Mouse (Mus musculus) c-Kit-negative CD71-positive TER-119-positive erythroid progenitor cells, embryonic 14.5 days (primary cell): Measurements from ENCODE around the gene Chrm4.

Experiments
- DNase-seq: peaks from one replicate; pipeline ENCODE4 v3.0.0-alpha.2; 2013; ENCODE audit warnings: low read depth, low spot score

Gene Chrm4

GRCm38 (mm10) chr2:91922586-91923414, 4.2 kb upstream of the Chrm4 start:
- no peak for DNase-seq

- DNase-seq = no peak
These were observed 3.4 kb upstream of the Chrm4 start for GRCm38 (mm10) chr2:91923415-91924337.

- DNase-seq = no peak
These were observed 2.3 kb upstream of the Chrm4 start for GRCm38 (mm10) chr2:91924726-91925125.

GRCm38 (mm10) chr2:91925442-91925841, 1.6 kb upstream of the Chrm4 start:
- DNase-seq = no peak

GRCm38 (mm10) chr2:91927826-91928533, 931 bp downstream of the Chrm4 start:
- DNase-seq = peak; percentile 49

GRCm38 (mm10) chr2:91928534-91929350, 1.7 kb downstream of the Chrm4 start:
- DNase-seq = no peak

GRCm38 (mm10) chr2:91929455-91929854, 2.4 kb downstream of the Chrm4 start:
- DNase-seq = no peak

- peak; percentile 43 for DNase-seq
These were observed 2.9 kb downstream of the Chrm4 start for GRCm38 (mm10) chr2:91929936-91930335.

GRCm38 (mm10) chr2:91930761-91931291, 3.8 kb downstream of the Chrm4 start:
- DNase-seq = no peak

- DNase-seq = no peak
These were observed 4.5 kb downstream of the Chrm4 start for GRCm38 (mm10) chr2:91931328-91932159.

- DNase-seq = no peak
These were observed 5.2 kb downstream of the Chrm4 start, which contains the start of gene Mdk for GRCm38 (mm10) chr2:91932160-91932711. Gene Mdk, minus strand, starts transcription at chr2:91932297.

GRCm38 (mm10) chr2:91932737-91933350, 5.8 kb downstream of the Chrm4 start:
- DNase-seq = no peak

- DNase-seq = no peak
These were observed 6.4 kb downstream of the Chrm4 start for GRCm38 (mm10) chr2:91933471-91933870.

- DNase-seq = no peak
These were observed 7.0 kb downstream of the Chrm4 start for GRCm38 (mm10) chr2:91934016-91934415.

- DNase-seq = no peak
These were observed 7.9 kb downstream of the Chrm4 start for GRCm38 (mm10) chr2:91934826-91935525.

GRCm38 (mm10) chr2:91936154-91936553, 9.1 kb downstream of the Chrm4 start:
- no peak for DNase-seq

GRCm38 (mm10) chr2:91939303-91939935, 12.4 kb downstream of the Chrm4 start:
- DNase-seq = no peak

GRCm38 (mm10) chr2:91942356-91942755, 15.3 kb downstream of the Chrm4 start:
- DNase-seq = no peak
